Mouse (Mus musculus) lung, adult 10 weeks (tissue): Measurements from ENCODE around the gene Pgrmc2. TPM values are rescaled to one million over a fixed set of nuclear protein-coding genes. Genes with fewer than 3 reads are reported as not detected.

Experiments used
- polyA plus RNA-seq: library from polyadenylated mRNA; stranded (reverse); fragments of 350-450 nt; fragmentation: Illumina TruSeq; extraction: RNeasy Lipid Tissue Mini Kit (QIAGEN cat#74804); gene quantifications from one replicate; pipeline ENCODE4 v1.2.3, GENCODE M21; 2014; ENCODE audit warnings: low read depth, low replicate concordance; ENCODE audit not compliant: insufficient read depth

Gene Pgrmc2
- 32.1 TPM for polyA plus RNA-seq

GRCm38 (mm10) chr3:41082885-41083789 lies at the start of gene Pgrmc2:
Pgrmc2 (minus strand) TSS chr3:41083046.

Other genes starting within 250 kb of the Pgrmc2 start
- 6.2 TPM for gene Mfsd8, start 236.2 kb downstream of the Pgrmc2 start, polyA plus RNA-seq
- 1.6 TPM for gene Abhd18, start 236.1 kb downstream of the Pgrmc2 start, polyA plus RNA-seq
- not detected for gene 1700034I23Rik, start 180.5 kb downstream of the Pgrmc2 start, polyA plus RNA-seq
- 16.1 TPM for gene Larp1b, start 133.2 kb downstream of the Pgrmc2 start, polyA plus RNA-seq